Mouse (Mus musculus): ENCODE results near the gene Ank3.

The Ank3 gene

GRCm38 (mm10) chr10:69571972-69572371 is 173.4 kb downstream of the Ank3 start:
- DNase-seq (ENCODE audit: low spot score in 2 of 2) = no peak

GRCm38 (mm10) chr10:69573054-69573453 is 174.5 kb downstream of the Ank3 start:
- no peak for DNase-seq (ENCODE audit: low spot score in 2 of 2)

GRCm38 (mm10) chr10:69573746-69574145 is 175.2 kb downstream of the Ank3 start:
- no peak for DNase-seq (ENCODE audit: low spot score in 2 of 2)

- no peak for DNase-seq (ENCODE audit: low spot score in 2 of 2)
Measured at GRCm38 (mm10) chr10:69574190-69574663, 175.7 kb downstream of the Ank3 start.

GRCm38 (mm10) chr10:69574894-69575293 is 176.3 kb downstream of the Ank3 start:
- no peak for DNase-seq (ENCODE audit: low spot score in 2 of 2)

GRCm38 (mm10) chr10:69575451-69575850 is 176.9 kb downstream of the Ank3 start:
- no peak for DNase-seq (ENCODE audit: low spot score in 2 of 2)

GRCm38 (mm10) chr10:69576264-69576663 is 177.7 kb downstream of the Ank3 start:
- no peak for DNase-seq (ENCODE audit: low spot score in 2 of 2)

- DNase-seq (ENCODE audit: low spot score in 2 of 2) = no peak
Measured at GRCm38 (mm10) chr10:69577061-69577728, 178.6 kb downstream of the Ank3 start.

- no peak for DNase-seq (ENCODE audit: low spot score in 2 of 2)
Measured at GRCm38 (mm10) chr10:69577729-69578061, 179.1 kb downstream of the Ank3 start.

GRCm38 (mm10) chr10:69579585-69579984 is 181.0 kb downstream of the Ank3 start:
- DNase-seq (ENCODE audit: low spot score in 2 of 2) = no peak

GRCm38 (mm10) chr10:69581525-69581924 is 183.0 kb downstream of the Ank3 start:
- DNase-seq (ENCODE audit: low spot score in 2 of 2) = no peak

GRCm38 (mm10) chr10:69583874-69584481 is 185.4 kb downstream of the Ank3 start:
- DNase-seq (ENCODE audit: low spot score in 2 of 2) = no peak

- no peak for DNase-seq (ENCODE audit: low spot score in 2 of 2)
Measured at GRCm38 (mm10) chr10:69584566-69584965, 186.0 kb downstream of the Ank3 start.

GRCm38 (mm10) chr10:69585271-69585670 is 186.7 kb downstream of the Ank3 start:
- DNase-seq (ENCODE audit: low spot score in 2 of 2) = no peak

- DNase-seq (ENCODE audit: low spot score in 2 of 2) = no peak
Measured at GRCm38 (mm10) chr10:69594186-69595131, 195.9 kb downstream of the Ank3 start.

- DNase-seq (ENCODE audit: low spot score in 2 of 2) = no peak
Measured at GRCm38 (mm10) chr10:69595487-69595886, 196.9 kb downstream of the Ank3 start.

GRCm38 (mm10) chr10:69601471-69601870 is 202.9 kb downstream of the Ank3 start:
- no peak for DNase-seq (ENCODE audit: low spot score in 2 of 2)

GRCm38 (mm10) chr10:69602711-69603110 is 204.1 kb downstream of the Ank3 start:
- DNase-seq (ENCODE audit: low spot score in 2 of 2) = no peak

GRCm38 (mm10) chr10:69604609-69605008 is 206.0 kb downstream of the Ank3 start:
- DNase-seq (ENCODE audit: low spot score in 2 of 2) = no peak

- no peak for DNase-seq (ENCODE audit: low spot score in 2 of 2)
Measured at GRCm38 (mm10) chr10:69605211-69605610, 206.6 kb downstream of the Ank3 start.

GRCm38 (mm10) chr10:69607611-69608119 is 209.1 kb downstream of the Ank3 start:
- DNase-seq (ENCODE audit: low spot score in 2 of 2) = no peak

- DNase-seq (ENCODE audit: low spot score in 2 of 2) = no peak
Measured at GRCm38 (mm10) chr10:69611314-69611713, 212.7 kb downstream of the Ank3 start.
